Mouse (Mus musculus) layer of hippocampus, postnatal 25 days (tissue): ENCODE results near the gene Cd300ld5. TPM values are rescaled to one million over a fixed set of nuclear protein-coding genes. Genes with fewer than 3 reads are reported as not detected.
"Not testable (repeated sequence)": the region's sequence is repeated elsewhere in the genome, so short reads cannot be mapped to it uniquely, and the experiment has no call there.

Source experiments
- DNase-seq, 2 experiments: peaks; one replicate each; pipeline ENCODE4 v3.0.0; 2022; ENCODE audit warnings: mixed read lengths in 2 of 2, low spot score in 1 of 2; ENCODE audit errors: extremely low spot score in 1 of 2
- total RNA-seq, 2 experiments: library from RNA; stranded (reverse); gene quantifications; 2 replicates each; pipeline ENCODE4 v1.2.3; 2021

The Cd300ld5 gene
- total RNA-seq, 2 experiments from 2014 or later = 2.3 TPM; not detected in 1

GRCm38 (mm10) chr11:115052206-115052605, 14.6 kb upstream of the Cd300ld5 start:
- no peak for DNase-seq

GRCm38 (mm10) chr11:115049282-115049895, 11.8 kb upstream of the Cd300ld5 start:
- peak in 1 of 2 experiments; percentile 22 for DNase-seq

GRCm38 (mm10) chr11:115048259-115048658, 10.7 kb upstream of the Cd300ld5 start, which contains the start of gene Cd300ld3:
Cd300ld3 (minus strand) TSS chr11:115048409.
- DNase-seq = no peak

- DNase-seq = not testable (repeated sequence)
Measured at GRCm38 (mm10) chr11:115026912-115027311, 10.7 kb downstream of the Cd300ld5 start, which contains the start of gene Cd300ld4. Cd300ld4 (minus strand) TSS chr11:115027012.

GRCm38 (mm10) chr11:115016093-115016492, 21.5 kb downstream of the Cd300ld5 start, which contains the start of gene Cd300ld2:
Cd300ld2 (minus strand) TSS chr11:115016193.
- not testable (repeated sequence) for DNase-seq

GRCm38 (mm10) chr11:115004070-115004469, 33.5 kb downstream of the Cd300ld5 start:
- no peak for DNase-seq

GRCm38 (mm10) chr11:115001474-115002040, 36.0 kb downstream of the Cd300ld5 start, which contains the start of gene Cd300c2:
Cd300c2 (minus strand) TSS chr11:115001880.
- no peak for DNase-seq

- DNase-seq = no peak
Measured at GRCm38 (mm10) chr11:114989793-114990192, 47.8 kb downstream of the Cd300ld5 start, which contains the start of gene Cd300ld. Cd300ld (minus strand) TSS chr11:114989922.

- DNase-seq = no peak
Measured at GRCm38 (mm10) chr11:114981866-114982265, 55.7 kb downstream of the Cd300ld5 start.

Other genes with a start within 250 kb of the Cd300ld5 start
- gene Btbd17, start 241.8 kb downstream of the Cd300ld5 start, total RNA-seq = 10 to 100 TPM; 27.8 to 30.9 TPM
- not detected for gene Gpr142, start 238.8 kb downstream of the Cd300ld5 start, total RNA-seq
- gene Gprc5c, start 186.6 kb downstream of the Cd300ld5 start, total RNA-seq = 1 to 10 TPM; 2.8 to 4.5 TPM
- under 1 TPM; 0.37 to 0.52 TPM for gene Cd300a, start 147.7 kb downstream of the Cd300ld5 start, total RNA-seq
- gene Cd300lb, start 103.4 kb downstream of the Cd300ld5 start, total RNA-seq = not detected
- not detected for gene Cd300c, start 68.6 kb downstream of the Cd300ld5 start, total RNA-seq
- gene Cd300ld, start 47.8 kb downstream of the Cd300ld5 start, total RNA-seq = not detected
- 1 to 10 TPM; 4.1 to 4.5 TPM for gene Cd300c2, start 35.9 kb downstream of the Cd300ld5 start, total RNA-seq
- gene Cd300ld2, start 21.6 kb downstream of the Cd300ld5 start, total RNA-seq = not detected
- under 1 TPM in 1 of 2 experiments, not detected in 1; 0.86 TPM for gene Cd300ld4, start 10.8 kb downstream of the Cd300ld5 start, total RNA-seq
- under 1 TPM in 1 of 2 experiments, not detected in 1; 0.86 TPM for gene Cd300ld3, start 10.6 kb upstream of the Cd300ld5 start, total RNA-seq
- not detected for gene Cd300e, start 24.4 kb upstream of the Cd300ld5 start, total RNA-seq
- gene Rab37, start 53.7 kb upstream of the Cd300ld5 start, total RNA-seq = 1 to 10 TPM; 1.8 to 2.0 TPM
- gene Cd300lf, start 96.2 kb upstream of the Cd300ld5 start, total RNA-seq = under 1 TPM; 0.35 to 0.39 TPM
- gene Slc9a3r1, start 125.6 kb upstream of the Cd300ld5 start, total RNA-seq = 10 to 100 TPM; 74.8 to 76.3 TPM
- 10 to 100 TPM; 19.0 to 19.4 TPM for gene Tmem104, start 149.7 kb upstream of the Cd300ld5 start, total RNA-seq
- gene Nat9, start 150.1 kb upstream of the Cd300ld5 start, total RNA-seq = 10 to 100 TPM; 16.6 to 21.3 TPM
- gene Grin2c, start 229.5 kb upstream of the Cd300ld5 start, total RNA-seq = 10 to 100 TPM; 47.3 to 47.4 TPM
- 10 to 100 TPM; 18.6 to 21.2 TPM for gene Fdxr, start 239.3 kb upstream of the Cd300ld5 start, total RNA-seq